In the genomic region with DNA sequence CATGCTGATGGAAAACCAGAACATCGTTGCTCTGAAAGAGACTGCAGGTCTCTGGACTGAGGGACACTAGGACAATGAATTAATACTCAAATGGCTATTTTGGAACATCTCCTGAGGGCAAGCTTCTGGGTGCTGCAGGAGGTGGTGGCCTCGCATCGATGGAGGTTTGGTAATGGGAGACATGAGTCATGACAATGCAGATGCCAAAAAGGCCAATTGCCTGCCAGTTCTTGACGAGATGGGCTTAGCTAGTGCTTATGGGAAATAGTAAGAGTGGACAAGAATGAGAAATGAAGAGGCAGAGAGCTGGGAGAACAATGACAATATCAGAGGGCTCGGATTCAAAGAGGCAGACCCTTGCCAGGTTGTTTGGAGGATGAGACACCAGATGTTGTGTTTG, we compare ENCODE assay signal across 16 mouse cellular contexts. TPM values are rescaled to one million over a fixed set of nuclear protein-coding genes. Genes with fewer than 3 reads are reported as not detected.
A peak's percentile ranks its signal among the peaks of the same experiment; 100 is the strongest.
DNase-seq lines count a peak whose midpoint lies in the region; ATAC-seq and TF ChIP-seq lines count a peak whose summit lies in the region.
"Had no signal": no experiment of that assay in that cellular context is flagged by ENCODE, and none has a peak within 500 bp of the region (broad histone marks: within the 10 kb centered on the region; RNA-seq: fewer than 3 reads in every experiment).

No protein-coding gene starts in this region.

- no peaks in the 10 kb centered on the region for H3K9me3 ChIP-seq in intestine, embryonic 14.5 days (ENCODE audit: control insufficient read depth, low read length)
- no peaks in the 10 kb centered on the region for H3K9me3 ChIP-seq in intestine, postnatal 0 days (ENCODE audit: control insufficient read depth)
- no peaks in the 10 kb centered on the region for H3K9me3 ChIP-seq in neural tube, embryonic 15.5 days (replicated peaks)
- H3K9me3 ChIP-seq: liver, embryonic 13.5 days; midbrain, embryonic 12.5 days; neural tube, embryonic 12.5 days had no signal

- H3K27me3 ChIP-seq in intestine, embryonic 14.5 days (replicated peaks; ENCODE audit: control insufficient read depth, insufficient read depth, low read length) = no peaks in the 10 kb centered on the region
- H3K27me3 ChIP-seq in intestine, postnatal 0 days (replicated peaks; ENCODE audit: control insufficient read depth, insufficient read depth, low read length) = no peaks in the 10 kb centered on the region
- no peaks in the 10 kb centered on the region for H3K27me3 ChIP-seq in Patski
- no peaks in the 10 kb centered on the region for H3K27me3 ChIP-seq in neural tube, embryonic 15.5 days (replicated peaks)
- H3K27me3 ChIP-seq: liver, embryonic 13.5 days; midbrain, embryonic 12.5 days; neural tube, embryonic 12.5 days had no signal

- no peak overlapping the region for H3K9ac ChIP-seq in intestine, embryonic 14.5 days (ENCODE audit: low read length)
- no peak overlapping the region for H3K9ac ChIP-seq in intestine, postnatal 0 days (ENCODE audit: low read depth, low read length)
- H3K9ac ChIP-seq in neural tube, embryonic 15.5 days (replicated peaks) = no peak overlapping the region
- H3K9ac ChIP-seq: liver, embryonic 13.5 days; midbrain, embryonic 12.5 days; neural tube, embryonic 12.5 days had no signal

- no peak for DNase-seq in intestine, embryonic 14.5 days (ENCODE audit: low spot score)
- peak; percentile 47 for DNase-seq in Patski (ENCODE audit: low read depth, low spot score)
- peak; percentile 41 to 72 for DNase-seq in heart, adult 9 months (ENCODE audit: low spot score in 2 of 2)
- DNase-seq in lung, postnatal 4 days = peak; percentile 54 to 62
- DNase-seq in layer of hippocampus, postnatal 10 days (ENCODE audit: low spot score in 2 of 2) = no peak
- DNase-seq: kidney, postnatal 36 days; liver, embryonic 13.5 days had no signal

- no peaks in the 10 kb centered on the region for H3K36me3 ChIP-seq in intestine, embryonic 14.5 days (ENCODE audit: control insufficient read depth, insufficient read depth, low read length)
- H3K36me3 ChIP-seq in intestine, postnatal 0 days (ENCODE audit: control insufficient read depth, insufficient read depth) = no peaks in the 10 kb centered on the region
- no peaks in the 10 kb centered on the region for H3K36me3 ChIP-seq in neural tube, embryonic 15.5 days
- H3K36me3 ChIP-seq: liver, embryonic 13.5 days; midbrain, embryonic 12.5 days; neural tube, embryonic 12.5 days had no signal

- WGBS in intestine, embryonic 14.5 days = 53% methylated on average over 5 of the region's 5 CpGs
- WGBS in intestine, postnatal 0 days = 63% methylated on average over 5 of the region's 5 CpGs
- WGBS in neural tube, embryonic 15.5 days = 84% methylated on average over 5 of the region's 5 CpGs

- POLR2A ChIA-PET in Patski (lab: Charles Lee) = interaction anchor here (1.1 kb wide), 1 partner anchor 14 kb away, joined by 5 read pairs; no protein-coding TSS in a partner anchor

- CTCF ChIA-PET in Patski (lab: Charles Lee) = interaction anchor here (1.4 kb wide), 1 partner anchor 26 kb away, joined by 4 read pairs; no protein-coding TSS in a partner anchor

- in situ Hi-C loops in Patski (cut with MboI; ENCODE audit: low pct_unique_long_range_greater_than_20kb) = loop anchor here (10.0 kb wide), 1 partner anchor 111 kb away; no protein-coding TSS in a partner anchor

- TF ChIP-seq CTCF in intestine, postnatal 0 days (IDR thresholded peaks at IDR 0.05; ENCODE audit: low read depth) = no peak
- TF ChIP-seq CTCF in Patski (IDR thresholded peaks at IDR 0.05) = no peak

- H3K4me3 ChIP-seq in intestine, embryonic 14.5 days (ENCODE audit: low read depth, low read length) = no peak overlapping the region
- H3K4me3 ChIP-seq in intestine, postnatal 0 days (ENCODE audit: low read depth, low read length) = no peak overlapping the region
- no peak overlapping the region for H3K4me3 ChIP-seq in neural tube, embryonic 15.5 days (replicated peaks)
- H3K4me3 ChIP-seq: erythroblast, embryonic 14.5 days; liver, embryonic 13.5 days; midbrain, embryonic 12.5 days; neural tube, embryonic 12.5 days had no signal

- no peak overlapping the region for H3K4me2 ChIP-seq in intestine, embryonic 14.5 days (ENCODE audit: low read length)
- H3K4me2 ChIP-seq in intestine, postnatal 0 days (replicated peaks; ENCODE audit: low read depth) = no peak overlapping the region
- no peak overlapping the region for H3K4me2 ChIP-seq in neural tube, embryonic 15.5 days
- H3K4me2 ChIP-seq: liver, embryonic 13.5 days; midbrain, embryonic 12.5 days; neural tube, embryonic 12.5 days had no signal

- peaks cover 40% of the 10 kb centered on the region for H3K4me1 ChIP-seq in intestine, embryonic 14.5 days (replicated peaks; ENCODE audit: control insufficient read depth, insufficient read depth, low read length)
- peaks cover 14% of the 10 kb centered on the region for H3K4me1 ChIP-seq in intestine, postnatal 0 days (replicated peaks; ENCODE audit: control insufficient read depth, insufficient read depth, low read length)
- peaks cover 13% of the 10 kb centered on the region for H3K4me1 ChIP-seq in neural tube, embryonic 15.5 days
- H3K4me1 ChIP-seq: neural tube, embryonic 12.5 days had no signal

- no peak for ATAC-seq in intestine, embryonic 14.5 days (replicated peaks; ENCODE audit: low FRiP score, low TSS enrichment, low read depth)
- ATAC-seq in intestine, postnatal 0 days = no peak
- ATAC-seq in Patski = peak; percentile 11
- ATAC-seq in neural tube, embryonic 15.5 days (ENCODE audit: low FRiP score) = no peak
- no peak for ATAC-seq in monocyte, adult 5-6 weeks (replicated peaks; ENCODE audit: insufficient number of reproducible peaks, low FRiP score, low TSS enrichment, poor library complexity, severe bottlenecking)
- ATAC-seq: hindbrain, embryonic 16.5 days had no signal

- H3K27ac ChIP-seq in intestine, embryonic 14.5 days (ENCODE audit: low read depth) = peak overlapping the region; percentile 57; the same call in 1 of the 2 replicates
- no peak overlapping the region for H3K27ac ChIP-seq in intestine, postnatal 0 days (ENCODE audit: low read depth, low read length)
- no peak overlapping the region for H3K27ac ChIP-seq in neural tube, embryonic 15.5 days (replicated peaks)
- H3K27ac ChIP-seq: liver, embryonic 13.5 days; midbrain, embryonic 12.5 days; neural tube, embryonic 12.5 days had no signal

RNA-seq across cellular contexts. Expression of gene Tekt3, which starts 38.0 kb away (rescaled TPM):
- polyA plus RNA-seq in intestine, embryonic 14.5 days (2014; fragmentation: Nextera tagmentation; extraction: Ambion mirVana) = not detected in 2 replicates
- not detected in 2 replicates for polyA plus RNA-seq in intestine, postnatal 0 days (2015; fragmentation: Nextera tagmentation; extraction: Ambion mirVana)
- polyA plus RNA-seq in Patski (2021) = not detected
- not detected in 2 replicates for polyA plus RNA-seq in neural tube, embryonic 15.5 days (2015; fragmentation: Nextera tagmentation; extraction: Ambion mirVana)
- total RNA-seq in monocyte, adult 5-6 weeks (2017) = not detected in 3 replicates
- under 1 TPM; 0.38 to 0.80 TPM for total RNA-seq in layer of hippocampus, postnatal 10 days (2021)
- total RNA-seq: common myeloid progenitor, adult 5-6 weeks had no signal
- polyA plus RNA-seq: erythroblast, embryonic 14.5 days; hindbrain, embryonic 16.5 days; liver, embryonic 13.5 days; midbrain, embryonic 12.5 days; neural tube, embryonic 12.5 days; thymus, postnatal 0 days had no signal

Comparison
In these comparisons a context has a peak if more than half of its experiments do, and no peak if none do; other contexts are left out.
1. DNase-seq: peak in Patski (single experiment), heart, adult 9 months (2 of 2) and lung, postnatal 4 days (2 of 2); none in intestine, embryonic 14.5 days (single experiment) and layer of hippocampus, postnatal 10 days (0 of 2).